Mouse (Mus musculus): ENCODE results near the gene Mdh2. TPM values are rescaled to one million over a fixed set of nuclear protein-coding genes. Genes with fewer than 3 reads are reported as not detected.

The Mdh2 gene
- polyA plus RNA-seq, 1 experiment from 2014 or later: 128 TPM

GRCm38 (mm10) chr5:135799746-135800145, 21.5 kb downstream of the Mdh2 start:
- 39% methylated on average over 4 of the region's 4 CpGs for WGBS (ENCODE audit: missing documents)
- no peak overlapping the region for H3K27ac ChIP-seq
- H3K36me3 ChIP-seq (ENCODE audit: inconsistent target): no peaks in the 10 kb centered on the region
- H3K4me3 ChIP-seq (ENCODE audit: inconsistent target): no peak overlapping the region
- H3K79me2 ChIP-seq (ENCODE audit: inconsistent target): no peaks in the 10 kb centered on the region

GRCm38 (mm10) chr5:135800927-135801326, 22.6 kb downstream of the Mdh2 start:
- WGBS (ENCODE audit: missing documents): 6% methylated on average over 6 of the region's 6 CpGs
- Histone ChIP-seq H3K79me2 (ENCODE audit: inconsistent target) (no peaks in the 10 kb centered on the region), H3K36me3 (ENCODE audit: inconsistent target) (no peaks in the 10 kb centered on the region), H3K4me3 (ENCODE audit: inconsistent target) (no peak overlapping the region), H3K27ac (no peak overlapping the region)

DNA sequence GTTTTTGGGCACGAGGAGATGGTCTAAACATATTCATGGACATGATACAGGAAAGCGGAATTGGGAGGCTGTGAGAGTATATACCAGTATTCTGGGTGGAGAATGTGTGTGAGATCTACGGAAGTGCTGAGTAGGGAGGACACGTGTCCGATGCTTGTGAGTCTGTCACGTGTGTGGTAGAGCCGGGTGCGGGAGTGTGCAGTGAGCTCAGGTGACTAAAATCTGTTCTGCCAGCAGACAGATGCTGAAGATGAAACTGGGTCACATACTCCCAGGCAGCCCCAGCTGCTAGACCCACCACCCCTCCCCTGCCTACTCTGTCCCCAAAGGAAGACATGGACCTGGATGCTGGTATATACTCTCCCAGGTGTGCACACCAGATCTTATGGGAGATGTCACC, 24.4 kb downstream of the Mdh2 start:
- Histone ChIP-seq H3K4me3 (ENCODE audit: inconsistent target) (no peak overlapping the region), H3K36me3 (ENCODE audit: inconsistent target) (no peaks in the 10 kb centered on the region), H3K27ac (no peak overlapping the region), H3K79me2 (ENCODE audit: inconsistent target) (no peaks in the 10 kb centered on the region)
- WGBS (ENCODE audit: missing documents): 94% methylated on average over 8 of the region's 8 CpGs

DNA sequence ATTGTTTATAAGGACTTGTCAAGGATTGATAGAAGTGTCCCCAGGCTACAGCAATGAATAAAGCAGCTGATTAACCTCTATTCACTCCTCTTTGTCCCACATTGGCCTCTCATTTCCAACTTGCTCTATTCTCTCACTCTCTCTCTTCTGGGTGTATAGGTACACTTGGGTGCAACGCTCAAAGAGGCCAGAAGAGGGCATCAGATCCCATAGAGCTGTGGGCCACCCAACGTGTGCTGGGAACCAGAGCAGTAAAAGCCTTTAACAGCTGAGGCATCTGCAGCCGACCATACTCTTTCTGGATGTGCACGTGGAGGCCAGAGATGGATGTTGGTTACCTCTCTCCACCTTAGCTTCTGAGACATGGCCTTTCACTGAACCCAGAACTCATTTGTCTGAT, 24.9 kb downstream of the Mdh2 start:
- Histone ChIP-seq H3K27ac (no peak overlapping the region), H3K4me3 (ENCODE audit: inconsistent target) (no peak overlapping the region), H3K79me2 (ENCODE audit: inconsistent target) (no peaks in the 10 kb centered on the region), H3K36me3 (ENCODE audit: inconsistent target) (no peaks in the 10 kb centered on the region)
- 71% methylated on average over 4 of the region's 4 CpGs for WGBS (ENCODE audit: missing documents)

GRCm38 (mm10) chr5:135803676-135804075, 25.4 kb downstream of the Mdh2 start:
- WGBS (ENCODE audit: missing documents): 82% methylated on average over 4 of the region's 4 CpGs
- Histone ChIP-seq H3K79me2 (ENCODE audit: inconsistent target) (no peaks in the 10 kb centered on the region), H3K36me3 (ENCODE audit: inconsistent target) (no peaks in the 10 kb centered on the region)

GRCm38 (mm10) chr5:135804735-135805134, 26.5 kb downstream of the Mdh2 start:
- no peaks in the 10 kb centered on the region for H3K36me3 ChIP-seq (ENCODE audit: inconsistent target)
- 68% methylated on average over 2 of the region's 2 CpGs for WGBS (ENCODE audit: missing documents)
- H3K79me2 ChIP-seq (ENCODE audit: inconsistent target): no peaks in the 10 kb centered on the region
- no peak overlapping the region for H3K4me3 ChIP-seq (ENCODE audit: inconsistent target)
- no peak overlapping the region for H3K27ac ChIP-seq

More at GRCm38 (mm10) chr5:135803676-135804075, 25.4 kb downstream of the Mdh2 start:
- H3K27ac ChIP-seq: no peak overlapping the region
- no peak overlapping the region for H3K4me3 ChIP-seq (ENCODE audit: inconsistent target)

- H3K79me2 ChIP-seq (ENCODE audit: inconsistent target): no peaks in the 10 kb centered on the region
- 8% methylated on average over 29 of the region's 29 CpGs for WGBS (ENCODE audit: missing documents)
- H3K27ac ChIP-seq: no peak within 1 kb of the TSS
- H3K4me3 ChIP-seq (ENCODE audit: inconsistent target): no peak within 1 kb of the TSS
- H3K36me3 ChIP-seq (ENCODE audit: inconsistent target): no peaks in the 10 kb centered on the region
These were observed 28.4 kb downstream of the Mdh2 start, which contains the start of gene Srrm3 for GRCm38 (mm10) chr5:135806555-135807262. Srrm3 (plus strand) TSS chr5:135806890.

GRCm38 (mm10) chr5:135807263-135807637, 29.0 kb downstream of the Mdh2 start:
- H3K27ac ChIP-seq: no peak overlapping the region
- 53% methylated on average over 3 of the region's 3 CpGs for WGBS (ENCODE audit: missing documents)
- H3K4me3 ChIP-seq (ENCODE audit: inconsistent target): no peak overlapping the region
- no peaks in the 10 kb centered on the region for H3K79me2 ChIP-seq (ENCODE audit: inconsistent target)
- H3K36me3 ChIP-seq (ENCODE audit: inconsistent target): no peaks in the 10 kb centered on the region

- no peaks in the 10 kb centered on the region for H3K36me3 ChIP-seq (ENCODE audit: inconsistent target)
- no peaks in the 10 kb centered on the region for H3K79me2 ChIP-seq (ENCODE audit: inconsistent target)
- no peak overlapping the region for H3K27ac ChIP-seq
- WGBS (ENCODE audit: missing documents): 62% methylated on average over 5 of the region's 5 CpGs
- no peak overlapping the region for H3K4me3 ChIP-seq (ENCODE audit: inconsistent target)
These were observed 34.7 kb downstream of the Mdh2 start for GRCm38 (mm10) chr5:135812991-135813390.

DNA sequence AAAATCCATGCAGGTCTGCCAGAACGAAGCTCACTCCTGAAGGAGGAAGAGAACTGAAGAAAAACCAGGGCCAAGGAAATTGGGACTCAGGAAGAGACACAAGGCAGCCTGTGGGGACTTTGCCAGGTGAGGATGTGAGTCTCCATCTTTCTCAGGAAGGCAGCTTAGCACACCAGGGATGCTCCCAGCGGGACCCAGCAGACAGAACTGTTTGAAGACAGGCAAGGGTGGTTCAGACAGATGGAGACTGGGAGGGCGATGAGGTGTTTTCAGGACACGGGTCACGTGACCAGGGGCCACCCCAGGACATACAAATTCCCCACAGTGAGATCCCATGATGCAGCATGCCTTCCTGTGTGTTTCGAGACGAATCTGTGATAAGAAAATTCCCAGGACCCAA, 40.2 kb downstream of the Mdh2 start:
- 44% methylated on average over 7 of the region's 7 CpGs for WGBS (ENCODE audit: missing documents)

GRCm38 (mm10) chr5:135822316-135822944, 44.1 kb downstream of the Mdh2 start:
- H3K79me2 ChIP-seq (ENCODE audit: inconsistent target): no peaks in the 10 kb centered on the region
- H3K36me3 ChIP-seq (ENCODE audit: inconsistent target): no peaks in the 10 kb centered on the region
- H3K4me3 ChIP-seq (ENCODE audit: inconsistent target): no peak overlapping the region
- 26% methylated on average over 7 of the region's 7 CpGs for WGBS (ENCODE audit: missing documents)
- no peak overlapping the region for H3K27ac ChIP-seq

More for the DNA sequence above, 40.2 kb downstream of the Mdh2 start:
- Histone ChIP-seq H3K27ac (no peak overlapping the region), H3K4me3 (ENCODE audit: inconsistent target) (no peak overlapping the region), H3K36me3 (ENCODE audit: inconsistent target) (no peaks in the 10 kb centered on the region), H3K79me2 (ENCODE audit: inconsistent target) (no peaks in the 10 kb centered on the region)

- Histone ChIP-seq H3K36me3 (ENCODE audit: inconsistent target) (no peaks in the 10 kb centered on the region), H3K27ac (no peak overlapping the region), H3K79me2 (ENCODE audit: inconsistent target) (no peaks in the 10 kb centered on the region), H3K4me3 (ENCODE audit: inconsistent target) (no peak overlapping the region)
- WGBS (ENCODE audit: missing documents): 78% methylated on average over 3 of the region's 3 CpGs
These were observed 46.2 kb downstream of the Mdh2 start for GRCm38 (mm10) chr5:135824517-135824916.

DNA sequence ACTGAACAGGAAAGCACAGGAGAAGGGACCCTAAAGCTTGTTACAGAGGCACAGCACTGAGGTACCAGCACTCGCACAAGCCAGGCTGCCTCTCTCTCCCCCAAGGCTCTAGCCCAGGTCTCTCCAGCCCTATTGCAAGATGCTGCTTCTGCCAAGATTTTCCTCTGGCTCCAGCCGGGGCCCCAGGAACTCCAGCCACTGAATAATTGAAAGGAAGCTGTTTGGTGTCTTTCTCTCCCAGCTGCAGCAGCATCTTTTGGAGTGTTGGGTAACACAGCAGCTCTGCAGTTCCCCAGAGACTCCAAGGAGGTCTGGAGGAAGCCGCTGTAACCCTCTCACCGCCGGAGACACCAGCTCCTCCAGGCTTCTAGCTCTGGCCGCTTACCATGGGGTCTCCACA, 47.9 kb downstream of the Mdh2 start:
- H3K79me2 ChIP-seq (ENCODE audit: inconsistent target): no peaks in the 10 kb centered on the region
- no peak overlapping the region for H3K4me3 ChIP-seq (ENCODE audit: inconsistent target)
- H3K27ac ChIP-seq: no peak overlapping the region
- H3K36me3 ChIP-seq (ENCODE audit: inconsistent target): no peaks in the 10 kb centered on the region
- 47% methylated on average over 6 of the region's 6 CpGs for WGBS (ENCODE audit: missing documents)

DNA sequence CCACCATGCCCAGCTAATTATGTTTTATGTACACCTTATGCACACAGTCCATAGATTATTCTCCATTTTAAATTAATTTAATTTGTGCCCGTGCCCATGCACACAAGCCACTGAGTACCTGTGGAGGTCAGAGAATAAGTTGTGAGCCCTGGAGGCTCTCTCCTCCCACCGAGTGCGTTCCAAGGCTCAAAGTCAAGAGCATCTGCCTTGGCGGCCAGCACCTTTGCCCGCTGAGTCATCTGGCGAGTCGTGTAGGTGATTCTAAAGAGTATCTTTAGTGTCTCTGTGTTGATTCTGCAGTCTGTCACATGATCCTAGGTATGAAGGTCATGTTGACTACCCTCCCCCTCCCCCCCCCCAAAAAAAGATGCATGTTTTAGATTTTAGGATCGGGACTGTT, 51.1 kb downstream of the Mdh2 start:
- H3K27ac ChIP-seq: no peak overlapping the region
- H3K79me2 ChIP-seq (ENCODE audit: inconsistent target): no peaks in the 10 kb centered on the region
- 93% methylated on average over 8 of the region's 8 CpGs for WGBS (ENCODE audit: missing documents)
- no peaks in the 10 kb centered on the region for H3K36me3 ChIP-seq (ENCODE audit: inconsistent target)
- no peak overlapping the region for H3K4me3 ChIP-seq (ENCODE audit: inconsistent target)

- 52% methylated on average over 4 of the region's 4 CpGs for WGBS (ENCODE audit: missing documents)
- Histone ChIP-seq H3K79me2 (ENCODE audit: inconsistent target) (no peaks in the 10 kb centered on the region), H3K27ac (no peak overlapping the region), H3K36me3 (ENCODE audit: inconsistent target) (no peaks in the 10 kb centered on the region), H3K4me3 (ENCODE audit: inconsistent target) (no peak overlapping the region)
These were observed 54.4 kb downstream of the Mdh2 start for GRCm38 (mm10) chr5:135832729-135833128.

Measured in macrophage (primary cell).